Mouse (Mus musculus): ENCODE data around the gene S1pr4.

GRCm38 (mm10) chr10:81460951-81461350 lies 39.0 kb downstream of the S1pr4 start:
- TF ChIP-seq CTCF (IDR thresholded peaks at IDR 0.05; ENCODE audit: borderline replicate concordance, control insufficient read depth, extremely low read depth, insufficient read depth, low read length, poor library complexity), result no peak
- TF ChIP-seq POLR2A (IDR thresholded peaks at IDR 0.05; ENCODE audit: control insufficient read depth, extremely low read depth, insufficient read depth, low read length, poor library complexity), result no peak
